Mouse (Mus musculus) lung, postnatal 4 days (tissue): Measurements from ENCODE around the gene Kyat3.
"Not testable (repeated sequence)": the region's sequence is repeated elsewhere in the genome, so short reads cannot be mapped to it uniquely, and the experiment has no call there.

ENCODE experiments used
- DNase-seq, 2 experiments: peaks; one replicate each; pipeline ENCODE4 v3.0.0; 2021

The Kyat3 gene

DNA sequence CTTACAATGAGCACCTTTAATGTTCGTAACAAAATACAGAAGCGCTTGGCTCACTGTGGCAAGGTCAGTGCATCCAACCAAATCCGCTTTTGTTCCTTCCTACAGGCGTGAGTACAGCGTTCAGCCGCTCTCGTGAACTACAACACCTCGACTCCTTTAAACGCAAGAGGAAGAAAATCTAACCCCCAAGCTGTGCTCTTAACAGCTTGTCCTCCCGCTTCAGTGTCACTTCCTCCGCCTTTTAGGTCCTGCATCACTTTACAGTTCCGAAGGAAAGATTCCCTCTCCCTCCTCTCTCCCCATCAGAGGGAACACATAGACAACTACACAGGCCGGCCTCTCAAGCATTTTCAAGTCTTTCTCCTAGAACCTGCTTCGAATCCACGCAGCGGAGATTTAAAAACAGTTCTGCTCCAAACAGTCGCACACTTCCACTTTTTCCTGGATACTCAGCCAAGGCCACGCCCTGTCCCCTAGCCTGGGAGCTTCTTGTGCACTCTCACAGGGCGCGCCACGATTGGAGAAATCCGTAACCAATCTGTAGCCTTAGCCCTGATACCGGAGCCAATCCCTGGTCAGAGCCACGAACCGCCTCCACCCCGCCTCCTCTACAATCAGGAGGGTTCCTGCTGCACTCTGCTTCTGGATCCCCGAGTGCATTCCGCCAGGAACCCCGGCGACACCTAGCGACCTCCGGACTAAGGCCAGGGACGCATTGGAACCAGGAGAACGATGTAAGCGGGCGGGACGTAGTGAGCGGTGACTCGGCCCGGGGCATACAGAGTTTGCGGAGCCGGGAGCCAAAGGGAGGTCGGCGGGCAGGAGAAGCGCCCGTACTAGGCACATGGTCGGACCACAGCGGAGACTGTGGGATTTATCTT, at the start of gene Kyat3:
Gene Kyat3 (plus strand): TSS at position 610 of the 881 bp plus-strand sequence.
- peak; percentile 93 to 95 for DNase-seq

DNA sequence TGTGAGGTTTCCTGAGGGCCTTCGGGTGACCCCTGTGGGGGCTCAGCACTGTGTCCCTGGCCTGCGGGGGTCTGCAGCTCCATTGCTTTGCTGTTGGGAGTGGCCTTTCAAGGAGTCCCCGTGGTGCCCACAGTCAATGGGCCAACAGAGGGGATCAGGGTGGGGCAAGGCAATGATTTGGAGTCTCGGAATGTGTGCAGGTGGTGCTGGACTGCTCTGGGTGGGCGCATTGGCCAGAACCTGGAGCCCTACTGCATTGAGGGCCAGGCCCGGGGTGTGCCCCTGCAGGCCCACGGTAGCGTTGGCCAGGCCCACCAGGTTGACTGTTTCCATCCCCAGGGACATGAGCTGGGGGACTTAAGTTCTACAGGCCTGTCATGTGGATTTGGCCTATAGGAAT, 36.1 kb upstream of the Kyat3 start:
- no peak for DNase-seq

DNA sequence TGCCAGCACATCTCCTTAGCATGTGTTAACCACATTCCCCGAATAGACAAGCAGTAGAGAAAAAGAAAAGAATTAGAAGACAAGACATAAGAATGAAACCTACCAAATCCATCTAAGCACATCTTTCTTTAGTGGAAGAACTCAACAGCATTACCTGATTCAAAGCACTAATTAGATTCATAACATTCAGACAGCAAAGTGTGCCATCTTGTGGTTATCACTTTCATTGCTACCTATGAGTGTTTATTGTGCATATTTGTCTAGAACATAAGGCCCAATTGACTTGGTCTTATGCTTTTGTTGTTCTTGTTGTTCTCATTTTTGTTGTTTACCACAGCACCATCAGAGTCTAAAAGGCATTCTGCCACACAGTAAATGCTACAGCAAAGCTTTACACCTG, 26.2 kb upstream of the Kyat3 start:
- DNase-seq: no peak

DNA sequence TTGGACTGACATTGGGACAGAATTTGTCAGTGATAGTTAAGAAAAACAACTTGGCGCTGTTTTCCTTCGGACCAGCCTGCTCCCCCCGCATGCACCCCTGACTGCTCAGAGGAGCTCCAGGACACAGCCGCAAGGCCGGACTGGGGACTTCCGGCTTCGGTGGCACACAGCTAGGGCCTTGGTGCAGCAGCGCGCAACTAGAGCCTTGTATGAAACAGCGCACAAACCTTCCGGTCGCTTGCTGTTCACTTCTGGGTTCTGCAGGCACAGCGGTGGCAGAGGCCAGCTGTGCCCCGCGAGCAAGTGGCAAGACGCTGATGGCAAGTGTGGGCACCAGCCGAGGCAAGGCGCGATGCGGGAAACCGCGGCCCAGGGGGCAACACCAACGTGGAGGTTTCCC, 12.9 kb upstream of the Kyat3 start:
- DNase-seq: no peak

DNA sequence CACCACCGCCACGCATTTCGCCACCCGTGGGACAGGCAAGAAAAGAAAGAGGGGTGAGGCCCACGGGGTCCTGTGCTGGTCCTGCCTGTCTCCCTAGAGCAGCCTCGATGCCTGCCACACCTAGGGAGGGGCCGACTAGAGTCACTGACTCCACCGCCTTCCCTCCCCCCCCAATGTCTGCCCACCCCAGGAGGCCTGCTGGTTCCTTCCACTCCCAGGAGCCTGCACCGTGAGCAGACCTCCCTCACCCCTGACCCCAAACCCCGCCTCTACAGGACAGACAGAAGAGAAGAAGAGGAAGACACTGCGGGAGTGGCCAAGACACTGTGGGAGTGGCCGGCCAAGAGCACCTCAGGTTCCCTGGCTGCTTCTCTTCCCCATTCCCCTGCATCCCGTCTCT, 12.5 kb upstream of the Kyat3 start:
- no peak for DNase-seq

DNA sequence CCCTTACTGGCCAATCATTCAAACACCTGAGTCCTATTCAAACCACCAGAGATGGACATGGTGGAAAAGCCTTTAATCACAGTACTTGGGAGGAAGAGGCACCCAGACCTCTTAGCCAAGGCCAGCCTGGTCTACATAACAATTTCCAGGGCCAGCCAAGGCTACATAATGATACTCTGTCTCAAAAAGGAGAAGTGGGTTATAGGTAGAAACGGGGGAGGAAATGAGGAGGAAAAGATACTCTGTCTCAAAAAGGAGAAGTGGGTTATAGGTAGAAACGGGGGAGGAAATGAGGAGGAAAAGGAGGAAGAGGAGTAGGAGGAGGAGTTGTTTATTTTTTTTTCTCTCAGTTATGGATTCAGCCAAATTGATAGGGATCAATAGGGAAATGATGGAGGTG, 4.3 kb upstream of the Kyat3 start:
- no peak for DNase-seq

DNA sequence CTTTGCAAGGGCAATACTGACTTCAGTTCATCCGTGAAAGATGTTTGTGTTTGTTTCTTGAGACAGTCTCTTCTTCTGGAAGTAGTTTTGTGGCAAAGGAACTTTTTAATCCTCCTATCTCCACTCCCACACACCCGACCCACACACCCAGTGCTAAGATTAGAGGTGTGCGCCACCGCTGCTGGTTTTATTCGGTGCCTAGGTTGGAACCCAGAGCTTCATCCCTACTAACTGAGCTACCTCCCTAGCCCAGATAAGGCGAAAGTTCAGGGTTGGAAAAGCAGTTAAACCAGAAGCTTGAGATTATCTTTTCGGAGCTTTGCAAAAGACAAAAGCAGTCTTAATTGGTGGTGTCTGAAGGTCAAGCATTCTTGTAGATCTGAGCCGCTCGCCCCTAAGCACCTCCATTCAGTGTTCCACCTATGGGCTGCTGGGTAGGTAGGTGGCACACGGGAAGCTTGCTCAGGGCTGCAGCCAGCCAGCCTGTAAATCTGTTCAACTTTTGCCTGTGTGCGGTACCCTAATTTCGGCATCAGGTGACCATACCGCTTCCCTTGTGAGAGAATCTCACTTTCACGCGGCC, 647 bp downstream of the Kyat3 start:
- DNase-seq: no peak

DNA sequence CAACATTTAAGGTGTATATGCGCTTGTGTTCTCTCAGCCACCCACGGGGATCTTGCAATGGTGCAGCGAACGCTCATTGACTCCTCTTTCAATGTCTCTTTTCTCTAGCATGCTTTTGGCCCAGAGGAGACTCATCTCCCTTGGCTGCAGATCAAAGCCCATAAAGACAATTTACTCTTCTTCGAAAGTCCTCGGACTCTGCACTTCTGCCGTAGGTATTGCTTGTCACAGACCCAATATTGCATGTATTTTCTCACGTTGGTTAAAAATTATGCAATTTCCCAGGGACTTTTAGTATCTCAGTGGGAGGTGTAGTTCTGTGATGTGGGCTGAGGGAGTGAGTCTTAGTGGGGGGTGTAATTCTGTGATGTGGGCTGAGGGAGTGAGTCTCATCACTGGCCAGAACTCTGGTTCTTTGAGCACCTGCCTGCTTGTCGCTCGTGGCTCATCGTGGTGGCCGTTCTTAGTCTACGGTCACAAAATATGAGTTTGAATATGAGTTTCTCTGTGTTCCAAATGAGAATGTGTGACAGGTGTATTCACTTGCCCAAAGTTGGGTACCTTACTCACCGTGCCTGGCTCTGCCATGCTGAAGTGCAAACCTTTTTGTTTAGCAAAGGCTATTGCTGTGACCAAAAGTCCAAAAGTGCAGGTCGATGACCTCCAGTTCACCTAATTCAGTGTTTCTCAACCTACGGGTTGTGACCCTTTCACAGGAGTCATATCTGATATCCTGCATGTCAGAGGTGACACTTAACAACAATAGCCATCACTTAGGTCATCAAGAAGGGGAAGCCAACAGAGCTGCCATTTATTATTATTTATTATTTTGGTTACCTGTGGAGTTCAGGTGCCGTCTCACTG, 6.0 kb downstream of the Kyat3 start:
- DNase-seq: no peak

DNA sequence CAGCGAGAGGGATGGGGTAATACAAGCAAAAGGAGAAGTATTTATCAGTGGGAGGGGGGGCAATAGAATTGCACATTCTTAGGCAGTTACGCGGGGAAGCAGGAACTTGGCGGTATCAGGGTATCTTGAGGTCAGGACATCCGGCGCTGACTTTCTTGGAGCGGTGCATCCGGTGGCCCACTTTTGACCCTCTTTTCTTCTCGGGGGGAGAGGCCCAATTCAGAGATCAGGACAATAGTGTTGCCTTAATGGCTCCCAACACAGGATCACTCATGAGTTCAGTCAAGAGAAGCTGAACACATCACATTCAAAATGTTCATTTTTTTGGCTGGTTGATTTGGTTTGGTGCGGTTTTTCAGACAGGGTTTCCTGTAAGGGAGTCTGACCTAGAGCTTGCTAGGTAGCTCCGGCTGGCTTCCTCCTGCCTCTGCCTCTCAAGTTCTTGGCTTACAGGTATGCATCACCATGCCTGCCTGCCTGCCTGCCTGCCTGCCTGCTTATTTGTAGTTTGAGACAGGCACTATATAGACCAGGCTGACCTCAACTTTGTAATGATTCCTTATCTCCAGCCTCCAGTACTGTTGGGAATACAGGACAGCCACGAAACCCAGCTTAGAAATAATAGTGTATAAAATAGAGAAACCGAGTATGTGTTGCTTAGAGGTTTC, 7.5 kb downstream of the Kyat3 start:
- DNase-seq: not testable (repeated sequence)

DNA sequence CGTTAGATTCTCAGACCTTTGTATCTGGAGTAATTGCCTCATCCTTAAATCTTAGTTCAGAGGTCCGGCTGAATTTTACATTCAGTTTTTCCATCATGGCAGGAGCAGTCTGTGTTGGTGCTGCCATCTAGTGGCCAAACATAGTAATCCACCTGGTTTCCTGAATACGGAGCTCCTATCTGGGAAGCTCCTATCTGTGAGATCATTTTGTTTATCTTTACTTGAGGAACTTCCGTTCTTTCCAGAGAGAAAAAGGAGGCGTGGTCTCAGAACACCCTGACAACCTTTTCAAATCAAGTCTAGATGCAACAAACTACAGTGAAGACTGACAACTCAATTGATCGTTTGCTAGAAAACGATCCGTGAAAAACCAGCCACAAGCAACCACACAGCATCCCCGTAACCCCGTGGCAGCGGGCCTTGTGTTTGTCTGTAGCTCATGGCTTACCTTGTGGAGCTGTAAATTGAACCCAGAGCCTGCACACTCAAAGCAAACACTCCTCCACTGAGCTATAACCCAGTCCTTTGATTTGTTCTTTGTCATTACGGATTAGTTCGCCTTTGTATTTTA, 8.1 kb downstream of the Kyat3 start:
- DNase-seq: peak in 1 of 2 experiments; percentile 80

DNA sequence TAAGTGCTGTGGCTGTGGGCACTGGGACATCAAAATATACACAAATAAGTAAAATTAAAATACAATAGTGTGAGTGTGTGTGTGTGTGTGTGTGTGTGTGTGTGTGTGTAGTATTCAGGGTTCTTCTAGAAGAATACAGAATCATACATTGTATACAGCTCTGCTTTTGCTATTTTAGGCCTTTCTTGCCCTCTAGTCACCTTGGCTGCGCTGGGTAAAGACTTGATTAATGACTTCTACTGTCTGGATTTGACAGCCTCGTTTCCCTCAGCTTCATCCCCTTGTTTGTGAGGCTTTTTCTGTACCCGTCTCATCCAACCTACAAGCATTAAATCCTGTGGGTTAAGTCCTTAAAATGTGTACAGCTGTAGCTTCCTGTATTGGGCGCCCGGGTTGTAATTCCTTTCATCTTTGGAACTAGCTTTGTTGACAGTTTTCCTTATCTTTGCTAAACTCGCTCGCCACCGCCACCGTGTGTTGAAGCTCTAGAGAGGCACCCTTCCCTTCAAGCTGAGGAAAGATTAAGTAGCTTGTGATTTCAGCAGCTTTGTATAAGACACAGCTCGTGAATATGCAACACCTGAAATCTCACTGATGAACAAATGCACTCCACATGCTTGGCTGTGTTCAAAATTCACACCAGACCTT, 9.6 kb downstream of the Kyat3 start:
- DNase-seq: peak; percentile 40 to 72

DNA sequence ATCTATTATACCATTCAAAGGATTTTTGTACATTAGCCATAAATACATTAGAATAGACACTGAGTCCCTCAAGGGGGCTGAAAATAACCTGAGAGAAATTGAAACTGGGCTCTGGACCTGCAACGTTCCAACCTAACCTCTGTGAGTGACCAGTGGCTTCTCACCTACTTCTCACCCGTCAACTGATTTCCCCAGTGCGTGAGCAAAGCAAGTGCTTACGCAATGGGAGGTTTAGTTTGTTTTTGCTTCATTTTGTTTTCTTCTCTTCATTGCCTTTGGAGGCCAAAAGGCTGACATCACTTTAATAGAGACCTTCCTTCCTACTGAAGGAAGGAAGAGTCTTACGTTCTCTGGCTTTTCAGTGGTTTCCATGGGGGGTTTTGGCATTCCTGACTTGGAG, 10.5 kb downstream of the Kyat3 start:
- DNase-seq: no peak

DNA sequence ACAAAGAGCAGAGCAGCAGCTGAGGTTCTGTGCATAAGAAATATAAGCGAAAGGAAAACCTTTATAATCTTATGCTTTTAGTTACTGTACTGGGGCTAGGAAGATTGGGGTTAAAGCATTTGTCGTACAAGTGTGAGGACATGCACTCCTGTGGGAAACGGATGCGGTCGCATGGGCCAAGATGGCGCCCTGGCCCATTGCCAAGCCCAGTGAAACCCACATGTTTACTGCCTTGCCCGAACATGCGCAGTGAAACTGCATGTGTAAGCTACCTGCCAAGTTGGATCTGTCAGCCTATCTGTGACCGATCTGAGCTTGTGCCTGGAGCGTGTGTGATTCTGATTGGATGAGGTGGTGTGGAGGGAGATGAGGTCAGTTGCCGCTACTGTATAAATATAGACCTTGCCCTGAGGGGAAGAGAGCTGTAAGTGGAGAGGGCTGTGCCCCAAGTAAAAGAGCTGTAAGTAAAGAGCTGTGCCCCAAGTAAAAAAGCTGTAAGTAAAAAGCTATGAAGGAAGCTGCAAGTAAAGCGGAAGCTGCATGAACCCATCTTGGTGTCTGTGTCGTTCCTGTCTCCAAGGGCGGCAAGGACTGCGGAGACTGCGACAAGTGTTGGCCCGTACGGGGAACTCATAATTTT, 11.7 kb downstream of the Kyat3 start:
- not testable (repeated sequence) for DNase-seq

DNA sequence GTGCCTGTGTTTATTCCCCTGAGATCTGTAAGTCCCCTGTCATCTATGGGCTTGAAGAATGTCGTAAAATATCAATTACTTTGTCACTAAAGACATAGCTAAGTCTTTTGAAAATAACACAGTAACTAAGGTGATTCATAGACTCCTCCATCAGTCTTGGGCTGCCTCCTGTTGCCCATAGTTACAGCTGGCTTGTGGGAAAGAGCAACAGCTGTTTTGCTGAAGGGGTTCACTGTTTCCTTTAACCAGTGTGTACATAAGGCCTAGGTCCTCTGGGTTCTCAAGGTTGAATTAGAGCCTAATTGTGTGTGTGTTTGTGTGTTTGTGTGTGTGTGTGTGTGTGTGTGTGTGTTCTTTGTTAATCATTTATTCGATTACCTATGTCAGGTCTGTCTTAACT, 24.6 kb downstream of the Kyat3 start:
- no peak for DNase-seq

DNA sequence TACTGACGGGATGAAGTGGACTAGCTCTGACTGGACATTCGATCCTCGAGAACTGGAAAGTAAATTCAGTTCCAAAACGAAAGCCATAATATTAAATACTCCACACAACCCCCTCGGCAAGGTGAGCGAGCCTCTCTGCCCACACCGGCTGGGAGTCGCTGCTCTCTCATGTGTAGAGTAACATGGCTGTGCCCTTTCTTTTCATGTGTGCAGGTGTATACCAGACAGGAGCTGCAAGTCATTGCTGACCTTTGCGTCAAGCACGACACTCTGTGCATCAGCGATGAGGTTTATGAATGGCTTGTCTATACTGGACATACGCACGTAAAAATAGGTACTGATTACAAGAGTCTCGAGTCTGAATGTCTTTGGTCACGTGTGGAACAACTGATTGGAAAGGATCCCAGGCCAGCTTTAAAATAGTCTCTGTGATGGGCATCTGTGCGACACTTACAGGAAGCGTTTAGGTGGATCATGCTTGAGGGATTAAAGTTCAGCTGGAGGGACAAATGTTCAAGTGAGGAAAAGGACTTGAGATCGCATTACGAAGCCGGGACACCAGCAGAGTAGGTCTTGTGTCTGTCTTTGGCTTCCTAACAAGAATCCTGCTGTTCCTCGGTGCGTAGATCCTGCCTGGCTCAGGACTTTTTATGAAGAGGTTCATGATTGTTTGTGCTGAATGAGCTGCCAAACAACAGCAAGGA, 25.3 kb downstream of the Kyat3 start:
- DNase-seq: no peak

DNA sequence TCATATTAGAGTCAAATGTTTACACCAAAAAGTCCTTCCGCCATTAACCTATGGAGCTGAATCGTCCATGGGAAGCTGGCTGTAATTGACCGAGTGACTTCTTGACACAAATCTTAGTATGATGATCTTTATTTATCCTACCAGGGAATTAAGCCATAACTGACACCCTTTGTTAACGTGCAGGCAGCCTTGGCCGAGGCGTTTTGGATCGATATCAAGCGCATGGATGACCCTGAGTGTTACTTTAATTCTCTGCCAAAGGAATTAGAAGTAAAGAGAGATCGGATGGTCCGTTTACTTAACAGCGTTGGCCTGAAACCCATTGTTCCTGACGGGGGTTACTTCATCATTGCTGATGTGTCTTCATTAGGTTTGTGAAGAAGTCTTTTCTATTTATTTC, 33.4 kb downstream of the Kyat3 start:
- DNase-seq: peak; percentile 12 to 33

DNA sequence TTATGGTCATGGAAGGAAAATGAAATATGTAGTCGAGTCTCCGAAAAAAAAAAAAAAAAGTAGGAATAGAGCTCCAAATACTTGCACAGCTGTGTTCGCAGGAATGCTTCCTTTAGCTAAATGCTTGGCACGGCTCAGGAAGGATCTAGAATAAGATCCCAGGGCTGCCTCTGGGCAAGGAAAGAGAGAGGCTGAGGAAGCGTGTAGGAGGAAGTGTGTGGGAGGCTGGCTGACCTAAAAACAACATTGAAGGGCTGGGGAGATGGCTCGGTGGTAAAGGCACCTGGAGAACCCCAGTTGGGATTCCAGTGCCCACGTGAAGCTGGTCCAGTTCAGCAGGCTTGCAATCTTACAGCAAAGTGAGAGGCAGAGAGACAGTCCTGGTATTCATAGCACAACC, 40.0 kb downstream of the Kyat3 start:
- no peak for DNase-seq

DNA sequence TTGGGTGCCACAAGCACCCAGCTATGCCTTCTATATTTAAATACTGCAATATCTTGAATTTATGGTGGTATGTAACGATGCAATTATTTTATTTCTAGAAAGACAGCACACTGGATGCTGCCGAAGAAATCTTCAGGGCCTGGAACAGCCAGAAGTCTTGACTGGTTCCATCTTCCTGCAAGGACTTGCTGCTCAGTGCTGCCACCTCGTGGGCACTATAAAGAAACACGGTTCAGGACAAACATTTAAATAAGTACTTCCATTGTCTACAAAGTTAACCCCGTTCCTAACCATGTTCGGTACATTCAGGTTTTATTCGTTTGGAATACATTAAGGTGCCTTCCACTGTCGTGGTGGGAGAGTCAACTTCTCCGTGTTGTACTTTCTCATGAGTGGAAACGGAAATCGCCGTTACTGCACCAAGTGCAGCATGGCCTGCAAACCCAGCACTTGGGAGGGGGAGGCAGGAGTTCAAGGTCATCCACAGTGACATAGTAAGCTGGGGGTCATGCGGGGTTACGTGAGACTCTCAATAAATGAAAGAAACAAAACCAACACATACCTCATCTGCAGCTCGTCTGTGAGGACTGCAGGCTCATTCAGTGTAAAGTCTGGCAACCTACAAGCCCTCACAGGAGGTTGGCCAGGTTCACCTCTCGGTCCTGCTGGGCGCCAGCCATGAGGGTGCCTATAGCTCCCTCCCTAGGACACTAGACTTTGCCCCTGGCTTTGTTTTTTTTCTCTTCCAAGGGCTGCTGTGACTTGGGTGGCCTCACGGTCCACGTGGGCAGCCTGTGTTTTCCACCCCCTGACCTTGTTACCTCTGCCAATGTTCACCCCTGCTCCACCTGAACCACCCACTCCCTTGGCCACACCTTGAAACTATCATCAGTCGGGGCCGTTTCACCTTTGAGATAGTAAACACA, 43.4 kb downstream of the Kyat3 start:
- DNase-seq: peak in 1 of 2 experiments; percentile 43

DNA sequence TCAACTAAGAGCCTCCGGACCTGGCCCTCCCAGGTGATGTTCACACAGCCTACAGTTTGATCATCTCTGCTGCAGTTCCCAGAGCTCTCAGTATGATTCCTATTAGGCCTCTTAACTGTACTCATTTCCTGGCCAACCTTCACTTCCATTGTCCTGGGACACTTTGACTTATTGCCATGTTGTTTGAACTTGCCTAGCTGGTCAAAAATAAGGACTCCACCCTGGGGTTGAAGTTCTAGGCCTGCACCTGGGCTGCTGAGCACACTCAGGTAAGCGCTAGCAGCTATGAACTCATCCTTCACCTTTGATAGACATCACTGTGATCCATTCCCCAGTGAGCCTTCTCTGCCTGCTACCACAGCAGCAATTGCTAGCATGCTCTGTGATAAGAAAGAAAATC, 44.2 kb downstream of the Kyat3 start:
- DNase-seq: no peak

DNA sequence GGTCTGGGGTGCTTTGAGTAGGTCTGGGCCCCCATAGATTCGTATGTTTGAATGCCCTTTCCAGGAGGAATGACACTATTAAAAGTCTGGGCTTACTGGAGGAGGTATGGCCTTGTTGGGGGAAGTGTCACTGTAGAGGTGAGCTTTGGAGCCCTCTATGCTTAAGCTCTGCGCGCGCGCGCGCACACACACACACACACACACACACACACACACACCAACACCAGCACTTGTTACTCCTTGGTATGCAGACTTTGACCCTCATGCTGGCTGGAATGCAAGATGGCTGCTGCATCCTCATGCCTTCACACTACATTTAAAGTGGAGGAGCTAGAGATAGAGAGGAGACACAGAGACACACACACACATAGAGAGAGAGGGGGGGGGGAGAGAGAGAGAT, 46.8 kb downstream of the Kyat3 start:
- DNase-seq: no peak
